Mouse (Mus musculus) layer of hippocampus, adult 11-12 months (tissue): ENCODE measurements around the gene Alg2.

ENCODE experiments used
- DNase-seq: peaks from one replicate; pipeline ENCODE4 v3.0.0; 2022; ENCODE audit warnings: low spot score

Alg2 gene

DNA sequence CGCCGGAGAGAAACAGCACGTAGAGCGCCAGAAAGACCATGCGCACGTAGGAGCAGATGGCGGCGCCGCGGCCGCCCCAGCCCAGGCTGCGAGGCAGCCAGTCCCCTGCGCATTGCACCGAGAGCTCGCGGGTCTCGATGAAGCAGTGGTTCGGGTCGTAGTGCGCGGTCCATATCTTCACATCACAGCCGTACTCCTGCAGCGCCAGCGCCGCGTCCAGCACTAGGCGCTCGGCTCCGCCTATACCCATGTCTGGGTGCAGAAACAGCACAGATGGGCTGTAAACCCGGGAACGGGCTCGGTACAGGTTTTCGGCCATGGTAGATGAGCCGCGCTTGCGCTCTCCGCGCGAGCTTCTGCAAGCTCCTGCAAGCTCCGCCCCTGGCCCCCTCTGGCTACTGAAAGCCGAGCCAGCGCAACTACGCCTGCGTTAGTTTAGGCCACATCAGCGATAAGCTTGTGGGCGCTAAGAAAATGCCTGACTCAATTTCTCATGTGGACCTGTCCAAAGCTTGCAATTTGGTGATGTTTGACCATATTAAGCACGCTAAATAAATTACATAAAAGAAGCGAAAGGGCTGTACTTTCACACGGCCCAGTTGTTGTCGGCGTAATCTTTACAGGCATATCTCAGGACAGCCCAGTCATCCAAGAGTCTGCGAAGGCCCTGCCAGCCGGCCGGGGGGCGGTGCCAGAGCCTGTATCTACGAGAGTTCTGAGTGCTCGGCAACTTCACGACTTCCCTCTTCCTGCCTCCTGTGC, at the start of gene Alg2, which contains the start of gene Sec61b:
Gene Alg2 (minus strand): TSS at position 366 of the 762 bp plus-strand sequence.
Gene Sec61b (plus strand): TSS at position 691 of the 762 bp plus-strand sequence.
- DNase-seq = peak; percentile 98

DNA sequence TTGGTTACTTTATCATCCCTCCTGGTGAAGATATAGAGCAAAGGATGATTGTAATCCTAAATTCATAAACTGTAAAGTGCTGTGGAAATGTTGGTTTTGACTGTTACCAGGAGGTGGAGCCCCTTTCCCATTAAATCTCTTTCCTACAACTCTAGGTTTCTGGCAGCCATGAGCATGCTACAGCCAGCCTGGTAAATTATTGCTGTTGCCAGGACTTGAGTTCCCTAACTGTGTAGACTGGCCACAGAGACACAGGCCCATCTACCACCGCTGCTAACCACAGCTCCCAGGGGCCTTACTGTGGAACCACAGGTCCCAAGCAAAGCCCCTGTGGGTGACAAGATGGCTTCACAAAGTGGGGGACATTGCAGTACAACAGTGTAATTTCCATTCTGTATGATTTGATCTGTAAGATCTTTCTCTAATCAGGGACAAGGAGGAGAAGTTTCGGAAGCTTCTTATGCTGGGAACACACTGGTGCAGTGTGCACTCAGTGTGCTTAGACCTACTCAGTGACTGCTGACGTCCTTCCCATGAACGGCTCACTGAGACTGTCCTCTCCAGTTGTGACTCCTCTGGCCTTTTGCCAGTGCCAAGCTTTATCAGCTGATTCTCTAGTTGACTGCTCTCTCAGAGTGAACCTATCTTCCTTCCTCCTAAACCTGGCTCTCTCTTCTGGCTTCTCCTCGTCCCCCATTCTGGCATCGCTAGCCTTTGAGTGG, 47.9 kb upstream of the Alg2 start:
- DNase-seq = peak; percentile 50

- DNase-seq = no peak
Measured at GRCm38 (mm10) chr4:47520076-47520475, 45.9 kb upstream of the Alg2 start.

DNA sequence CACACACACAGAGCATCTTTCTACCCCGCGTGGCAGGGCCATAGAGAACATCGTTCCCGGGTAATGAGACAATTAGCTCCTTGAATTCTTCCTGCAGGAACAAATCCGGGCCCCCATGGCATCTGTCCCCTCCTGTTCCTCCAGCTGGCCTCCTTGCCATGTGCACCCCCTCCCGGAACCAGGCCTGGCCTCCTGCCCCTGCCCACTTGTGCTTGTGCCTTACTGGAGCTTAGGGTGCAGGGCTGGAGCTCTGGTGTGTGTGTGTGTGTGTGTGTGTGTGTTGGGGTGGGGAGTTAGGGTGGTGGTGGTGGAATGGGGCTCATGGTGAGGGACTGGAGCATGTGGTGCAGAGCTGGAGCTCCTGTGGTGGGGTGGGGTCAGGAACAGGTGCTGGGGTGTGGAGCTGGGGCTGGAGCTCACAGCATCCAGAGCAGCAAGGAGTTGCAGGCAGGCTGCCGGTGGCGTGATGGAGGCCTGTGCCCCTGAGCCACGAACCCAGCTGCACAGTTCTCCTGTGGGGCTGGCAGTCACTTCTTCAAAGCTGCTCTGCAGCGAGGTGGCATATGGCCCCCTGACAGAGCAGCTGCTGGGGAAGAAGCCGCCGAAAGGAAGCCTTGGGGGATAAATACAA, 44.5 kb upstream of the Alg2 start:
- peak; percentile 60 for DNase-seq

GRCm38 (mm10) chr4:47504841-47505517, 30.8 kb upstream of the Alg2 start:
- DNase-seq = peak; percentile 21

GRCm38 (mm10) chr4:47503045-47503444, 28.9 kb upstream of the Alg2 start:
- DNase-seq = no peak

GRCm38 (mm10) chr4:47502546-47502971, 28.4 kb upstream of the Alg2 start:
- peak; percentile 37 for DNase-seq

GRCm38 (mm10) chr4:47499121-47499545, 25.0 kb upstream of the Alg2 start:
- DNase-seq = no peak

GRCm38 (mm10) chr4:47497811-47498385, 23.8 kb upstream of the Alg2 start:
- DNase-seq = no peak

DNA sequence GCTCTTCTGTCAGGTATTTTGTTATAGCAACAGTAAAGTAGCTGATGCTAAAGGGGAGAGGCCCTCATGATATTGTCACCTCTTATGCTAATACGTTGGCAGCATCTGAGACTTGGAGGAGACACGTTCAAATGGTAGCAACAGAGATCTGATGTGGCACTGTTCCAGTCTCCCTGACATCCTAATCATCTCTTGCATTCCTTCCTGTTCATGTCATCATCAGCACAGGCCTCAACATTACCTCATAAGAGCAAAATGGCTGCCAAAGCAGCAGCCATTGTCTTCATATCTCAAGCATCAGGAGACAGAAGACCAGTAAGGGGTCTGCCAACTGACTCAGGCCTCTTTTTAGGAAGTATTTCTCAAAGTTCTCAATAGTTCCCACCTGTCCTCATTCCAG, 20.6 kb upstream of the Alg2 start:
- DNase-seq = no peak

- no peak for DNase-seq
Measured at GRCm38 (mm10) chr4:47494137-47494536, 20.0 kb upstream of the Alg2 start.

- no peak for DNase-seq
Measured at GRCm38 (mm10) chr4:47493456-47493855, 19.3 kb upstream of the Alg2 start.

DNA sequence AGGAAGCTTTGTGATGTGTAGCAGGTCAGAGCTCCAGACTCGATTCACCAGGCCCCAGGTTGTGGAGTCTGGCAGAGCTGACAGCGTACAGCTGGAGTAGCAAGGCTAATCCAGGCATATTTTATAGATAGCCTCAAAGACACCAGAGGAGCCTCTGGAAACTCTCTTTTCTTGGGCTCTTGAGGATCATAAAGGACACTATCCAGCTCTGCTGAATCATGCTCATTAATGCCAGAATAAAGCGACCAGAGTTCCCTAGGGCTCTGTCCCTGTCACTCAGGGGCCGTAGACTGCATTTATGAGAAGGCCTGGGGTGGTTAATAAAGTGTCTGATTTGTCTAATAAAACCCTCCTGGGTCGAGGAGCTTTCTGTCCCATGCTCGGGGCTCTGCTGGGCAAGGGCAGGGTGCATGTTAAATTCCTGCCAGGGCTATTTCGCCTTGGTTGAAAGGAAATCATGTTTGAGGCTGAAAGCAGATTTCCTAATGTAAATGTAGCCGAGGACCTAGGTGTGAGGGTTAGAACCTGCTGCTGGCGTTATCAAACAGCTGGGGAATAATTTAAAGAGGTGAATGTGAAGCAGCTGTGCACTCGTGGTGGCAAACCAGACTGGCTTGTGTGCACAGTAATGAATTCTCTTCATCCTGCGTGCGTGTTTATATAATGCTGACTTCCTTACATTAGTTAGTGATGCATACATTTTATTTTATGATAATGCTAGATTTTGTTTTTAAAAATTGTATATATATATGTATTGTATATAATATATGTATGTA, 18.4 kb upstream of the Alg2 start:
- DNase-seq = no peak

DNA sequence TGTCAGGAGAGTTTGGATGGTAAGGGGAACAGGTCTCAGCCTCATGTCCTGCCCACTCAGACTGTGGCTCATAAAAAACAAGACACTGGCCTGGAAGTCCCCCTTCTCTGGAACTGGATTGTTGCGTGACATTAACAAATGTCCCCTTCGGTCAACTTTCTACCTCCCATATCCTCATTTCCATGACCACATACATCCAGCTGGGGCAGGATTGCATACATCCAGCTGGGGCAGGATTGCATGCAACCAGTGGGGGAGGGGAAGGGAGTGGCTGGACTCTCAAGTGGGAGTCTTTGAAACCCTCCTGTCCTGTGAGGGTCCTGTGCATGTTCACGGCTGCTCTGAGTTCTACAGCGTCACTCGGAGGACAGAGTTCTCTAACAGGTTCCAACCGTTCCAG, 17.1 kb upstream of the Alg2 start:
- DNase-seq = no peak

DNA sequence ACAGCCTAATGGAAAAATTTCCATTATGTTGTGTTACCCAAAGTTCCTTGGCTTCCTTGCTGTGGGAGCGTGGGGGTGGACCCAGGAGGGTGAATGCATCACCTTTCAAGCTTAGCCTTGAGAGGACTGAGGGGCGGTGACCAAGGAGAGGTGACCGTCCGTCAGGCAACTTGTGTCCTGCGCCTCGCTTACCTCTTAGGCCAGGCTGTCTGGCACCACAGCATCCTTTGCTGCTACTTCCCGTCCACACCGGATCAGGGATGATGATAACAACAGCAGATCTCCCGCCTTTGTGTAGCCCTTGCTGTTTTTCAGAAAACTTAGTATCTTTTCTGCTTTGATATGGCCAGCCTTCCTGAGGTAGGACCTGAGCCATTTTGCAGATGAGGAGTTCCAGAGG, 6.4 kb upstream of the Alg2 start:
- DNase-seq = no peak

- no peak for DNase-seq
Measured at GRCm38 (mm10) chr4:47480095-47480494, 6.0 kb upstream of the Alg2 start.

DNA sequence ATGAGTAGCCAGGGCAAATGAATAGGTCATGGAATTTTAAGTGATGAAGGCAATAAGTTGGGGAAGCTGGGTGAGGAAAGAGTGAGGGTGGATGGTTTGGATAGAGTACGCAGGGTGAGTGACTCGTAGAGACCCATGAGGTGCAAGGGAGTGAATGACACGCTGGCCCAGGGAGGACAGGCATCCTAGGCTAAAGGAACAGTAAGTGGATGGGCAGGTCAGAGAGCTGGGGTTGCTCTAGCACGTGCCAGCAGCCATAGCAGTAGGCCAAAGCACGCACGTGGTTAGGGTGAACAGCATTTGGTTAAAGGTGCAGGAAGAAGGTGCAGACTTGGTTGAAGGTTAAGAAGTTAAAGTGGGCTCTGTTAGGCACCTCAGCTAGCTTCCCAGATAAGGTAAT, 3.4 kb upstream of the Alg2 start:
- DNase-seq = no peak

DNA sequence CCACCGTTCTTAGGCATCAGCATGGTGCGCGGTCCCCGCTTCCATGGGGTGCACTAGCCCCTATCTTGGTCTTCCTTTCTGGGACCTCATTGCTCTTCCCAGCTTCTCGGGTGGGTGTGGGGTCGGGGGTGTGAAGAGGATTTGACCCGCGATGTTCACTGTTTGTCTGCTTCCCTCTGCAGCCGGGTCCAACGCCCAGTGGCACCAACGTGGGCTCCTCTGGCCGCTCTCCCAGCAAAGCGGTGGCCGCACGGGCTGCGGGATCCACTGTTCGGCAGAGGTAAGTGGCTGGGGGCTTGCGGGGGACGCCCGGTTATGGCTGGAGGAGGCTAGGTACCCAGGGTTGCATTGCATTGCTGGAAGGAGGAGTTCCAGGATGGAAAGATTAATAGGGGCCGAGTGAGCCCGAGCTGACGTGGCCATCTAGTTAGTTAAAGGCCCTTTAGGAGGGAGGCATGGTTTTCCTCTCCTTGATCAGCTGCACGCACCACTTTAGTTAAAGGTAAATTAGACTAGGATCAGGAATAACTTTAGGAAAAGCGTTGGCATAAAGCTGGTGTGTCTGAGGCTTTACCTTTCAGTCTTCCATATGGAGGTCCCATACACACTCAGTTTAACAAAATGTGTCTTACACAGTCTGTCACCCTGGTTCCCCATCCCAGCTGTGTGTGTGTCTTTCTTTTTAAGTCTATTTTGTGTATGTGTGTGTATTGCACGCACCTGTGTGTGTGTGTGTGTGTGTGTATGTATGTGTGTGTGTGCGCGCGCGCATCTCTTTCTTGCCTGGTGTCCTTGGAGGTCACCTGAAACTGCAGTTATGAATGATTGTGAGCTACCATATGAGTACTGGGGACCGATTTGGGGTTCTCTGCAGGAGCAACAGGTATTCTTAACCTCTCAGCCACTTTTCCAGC, 854 bp upstream of the Alg2 start:
- DNase-seq = no peak

- no peak for DNase-seq
Measured at GRCm38 (mm10) chr4:47473586-47473967, 556 bp downstream of the Alg2 start.

GRCm38 (mm10) chr4:47467196-47467595, 6.9 kb downstream of the Alg2 start:
- no peak for DNase-seq
